Mouse (Mus musculus) liver, adult 2 months (tissue): ENCODE measurements around the gene Ddx28. TPM values are rescaled to one million over a fixed set of nuclear protein-coding genes. Genes with fewer than 3 reads are reported as not detected.

ENCODE experiments used
- DNase-seq: peaks from one replicate; pipeline ENCODE4 v3.0.0-alpha.2; 2011; ENCODE audit warnings: low read depth, low spot score; ENCODE audit errors: extremely low read depth
- H3K27ac ChIP-seq: fragments of 200-500 bp; replicated peaks from 2 replicates; pipeline ENCODE4 v1.5.1; 2012; ENCODE audit warnings: low read depth, mild to moderate bottlenecking, control low read depth, inconsistent platforms, low read length; ENCODE audit not compliant: insufficient read depth
- H3K27me3 ChIP-seq: fragments of 200-500 bp; 2 replicates; pipeline ENCODE4 v1.6.1; 2012; ENCODE audit warnings: mild to moderate bottlenecking, moderate library complexity, low read length, inconsistent platforms; ENCODE audit not compliant: control insufficient read depth, insufficient read depth
- H3K36me3 ChIP-seq: fragments of 200-500 bp; 2 replicates; pipeline ENCODE4 v1.6.1; 2012; ENCODE audit warnings: low read length, inconsistent platforms; ENCODE audit not compliant: control insufficient read depth, insufficient read depth
- H3K4me1 ChIP-seq: fragments of 200-500 bp; 2 replicates; pipeline ENCODE4 v1.6.1; 2011; ENCODE audit warnings: low read length; ENCODE audit not compliant: control insufficient read depth, insufficient read depth
- H3K4me3 ChIP-seq: fragments of 200-500 bp; 2 replicates; pipeline ENCODE4 v1.5.1; 2011; ENCODE audit warnings: low read depth, mild to moderate bottlenecking, control low read depth, low read length, moderate library complexity; ENCODE audit not compliant: insufficient read depth
- H3K79me2 ChIP-seq: fragments of 200-500 bp; 2 replicates; pipeline ENCODE4 v1.6.1; 2012; ENCODE audit warnings: inconsistent platforms, mild to moderate bottlenecking, low read length, moderate library complexity; ENCODE audit not compliant: control insufficient read depth, insufficient read depth
- H3K9ac ChIP-seq: fragments of 200-500 bp; 2 replicates; pipeline ENCODE4 v1.6.1; 2012; ENCODE audit warnings: low read depth, mild to moderate bottlenecking, control low read depth, inconsistent platforms, low read length
- CTCF ChIP-seq: fragments of 200-500 bp; IDR thresholded peaks from 2 replicates; pipeline ENCODE4 v1.5.1; 2011; ENCODE audit warnings: low read depth, low read length, control low read depth
- POLR2A ChIP-seq: fragments of 200-500 bp; IDR thresholded peaks from 2 replicates; pipeline ENCODE4 v1.6.1; 2011; ENCODE audit warnings: low read length, control low read depth; ENCODE audit not compliant: insufficient read depth; ENCODE audit errors: extremely low read depth
- WGBS: fragments of 180-500 bp; shearing (Covaris S2); methylation state at CpG from one replicate; pipeline ENCODE4 v1.1.7; 2018; 5-methylcytosine and 5-hydroxymethylcytosine counted together
- polyA plus RNA-seq: library from polyadenylated mRNA; depleted of rRNA; stranded (reverse); fragments of >200 nt; gene quantifications from 2 replicates; pipeline ENCODE4 v1.2.3, GENCODE M21; 2012
- total RNA-seq: library from RNA; depleted of rRNA; stranded (reverse); fragments of >200 nt; gene quantifications from 2 replicates; pipeline ENCODE4 v1.2.3, GENCODE M21; 2014

The Ddx28 gene
- total and polyA plus RNA-seq, 2 experiments, result 9.6 to 10.3 TPM

GRCm38 (mm10) chr8:106055038-106055437, 43.4 kb upstream of the Ddx28 start:
- 67% methylated on average over 3 of the region's 3 CpGs for WGBS
- H3K27me3 ChIP-seq, result no peaks in the 10 kb centered on the region
- TF ChIP-seq CTCF (no peak), POLR2A (no peak)
- no peaks in the 10 kb centered on the region for H3K79me2 ChIP-seq
- H3K36me3 ChIP-seq, result no peaks in the 10 kb centered on the region
- H3K4me1 ChIP-seq, result peaks cover 6% of the 10 kb centered on the region
- H3K9ac ChIP-seq, result no peak overlapping the region
- no peak overlapping the region for H3K27ac ChIP-seq
- no peak for DNase-seq
- H3K4me3 ChIP-seq, result no peak overlapping the region

GRCm38 (mm10) chr8:106054190-106054811, 42.6 kb upstream of the Ddx28 start:
- TF ChIP-seq CTCF, result no peak
- no peak for TF ChIP-seq POLR2A
- Histone ChIP-seq H3K36me3 (no peaks in the 10 kb centered on the region), H3K4me3 (no peak overlapping the region), H3K27ac (no peak overlapping the region), H3K9ac (no peak overlapping the region), H3K4me1 (peaks cover 6% of the 10 kb centered on the region), H3K27me3 (no peaks in the 10 kb centered on the region), H3K79me2 (no peaks in the 10 kb centered on the region)
- no peak for DNase-seq
- WGBS, result 75% methylated on average over 6 of the region's 6 CpGs

GRCm38 (mm10) chr8:106052510-106053089, 40.9 kb upstream of the Ddx28 start:
- no peaks in the 10 kb centered on the region for H3K4me1 ChIP-seq
- no peak overlapping the region for H3K9ac ChIP-seq
- DNase-seq, result no peak
- no peak overlapping the region for H3K4me3 ChIP-seq
- H3K36me3 ChIP-seq, result no peaks in the 10 kb centered on the region
- no peaks in the 10 kb centered on the region for H3K27me3 ChIP-seq
- TF ChIP-seq CTCF (no peak), POLR2A (no peak)
- no peaks in the 10 kb centered on the region for H3K79me2 ChIP-seq
- 89% methylated on average over 9 of the region's 9 CpGs for WGBS
- no peak overlapping the region for H3K27ac ChIP-seq

GRCm38 (mm10) chr8:106051068-106051467, 39.4 kb upstream of the Ddx28 start:
- WGBS, result 94% methylated on average over 3 of the region's 3 CpGs
- H3K27me3 ChIP-seq, result no peaks in the 10 kb centered on the region
- no peaks in the 10 kb centered on the region for H3K4me1 ChIP-seq
- H3K27ac ChIP-seq, result no peak overlapping the region
- no peak for TF ChIP-seq CTCF
- no peak for TF ChIP-seq POLR2A
- H3K9ac ChIP-seq, result no peak overlapping the region
- no peaks in the 10 kb centered on the region for H3K79me2 ChIP-seq
- no peaks in the 10 kb centered on the region for H3K36me3 ChIP-seq
- no peak for DNase-seq
- no peak overlapping the region for H3K4me3 ChIP-seq

GRCm38 (mm10) chr8:106049840-106050239, 38.2 kb upstream of the Ddx28 start:
- Histone ChIP-seq H3K27me3 (no peaks in the 10 kb centered on the region), H3K4me1 (no peaks in the 10 kb centered on the region), H3K79me2 (no peaks in the 10 kb centered on the region), H3K27ac (no peak overlapping the region), H3K36me3 (peaks cover 2% of the 10 kb centered on the region; the same call in 1 of the 2 replicates), H3K9ac (no peak overlapping the region), H3K4me3 (no peak overlapping the region)
- DNase-seq, result no peak
- TF ChIP-seq POLR2A (no peak), CTCF (no peak)
- 86% methylated on average over 6 of the region's 6 CpGs for WGBS
